Mouse (Mus musculus): ENCODE results near the gene Gm49380.

Gene Gm49380

DNA sequence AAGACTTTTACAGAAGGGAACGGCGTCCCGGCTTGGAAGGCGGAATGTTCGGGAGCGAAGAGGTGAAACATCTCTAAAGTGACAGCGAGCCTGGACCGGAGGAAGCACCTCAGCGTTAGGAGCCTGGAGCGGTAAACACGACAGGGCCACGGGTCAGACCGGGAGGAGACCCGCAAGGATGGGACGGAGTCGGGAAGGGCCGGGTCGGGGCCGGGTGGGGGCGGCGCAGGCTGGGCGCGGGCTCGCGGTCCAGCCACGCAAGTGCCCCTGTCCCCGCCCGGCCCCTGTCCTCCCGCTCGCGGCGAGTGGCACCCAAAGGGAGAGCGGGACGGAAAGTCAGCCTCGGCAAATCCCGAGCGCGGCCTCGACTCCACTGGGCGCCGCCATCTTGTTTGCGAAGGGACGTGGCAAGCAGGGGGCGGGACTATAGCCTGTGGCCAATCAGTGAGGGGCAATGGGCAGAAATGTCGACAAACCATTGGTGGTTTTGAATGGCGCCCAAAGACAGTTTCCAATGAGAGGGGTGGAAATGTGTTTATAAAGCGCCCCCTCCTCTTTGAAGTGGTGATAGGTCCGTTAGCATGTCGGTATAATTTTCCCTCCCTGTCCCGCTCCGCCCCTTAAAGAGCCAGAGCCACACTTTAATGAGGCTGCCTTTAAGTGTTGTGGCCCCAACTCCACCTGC lies at the start of gene Gm49380, which contains the start of gene Rnf26:
Gm49380 (minus strand) TSS at position 396 of the 685 bp plus-strand sequence.
Rnf26 (minus strand) TSS at position 413 of the 685 bp plus-strand sequence.
- peak; percentile 96 for DNase-seq (ENCODE audit: low spot score)

- DNase-seq (ENCODE audit: low spot score): no peak
Observed at GRCm38 (mm10) chr9:44159886-44160285, 46.6 kb upstream of the Gm49380 start.

GRCm38 (mm10) chr9:44147290-44147689 lies 34.0 kb upstream of the Gm49380 start:
- no peak for DNase-seq (ENCODE audit: low spot score)

DNA sequence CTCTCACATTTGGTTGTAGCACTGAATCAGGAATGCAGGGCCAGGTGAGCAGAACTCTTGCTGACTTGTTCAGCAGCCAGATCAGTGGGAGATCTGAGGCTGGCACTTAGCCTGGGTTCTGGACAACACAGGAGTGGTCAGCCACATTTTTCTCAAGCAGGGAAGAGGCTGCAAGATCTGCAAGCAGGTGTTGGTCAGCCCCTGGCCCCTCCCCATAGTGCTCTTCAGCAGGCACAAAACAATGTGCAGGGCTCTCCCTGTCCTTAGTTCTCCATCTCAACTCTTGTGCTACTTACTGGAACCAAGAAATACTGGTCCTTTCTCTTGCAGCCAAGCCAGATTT lies 31.4 kb upstream of the Gm49380 start:
- DNase-seq (ENCODE audit: low spot score): no peak

DNA sequence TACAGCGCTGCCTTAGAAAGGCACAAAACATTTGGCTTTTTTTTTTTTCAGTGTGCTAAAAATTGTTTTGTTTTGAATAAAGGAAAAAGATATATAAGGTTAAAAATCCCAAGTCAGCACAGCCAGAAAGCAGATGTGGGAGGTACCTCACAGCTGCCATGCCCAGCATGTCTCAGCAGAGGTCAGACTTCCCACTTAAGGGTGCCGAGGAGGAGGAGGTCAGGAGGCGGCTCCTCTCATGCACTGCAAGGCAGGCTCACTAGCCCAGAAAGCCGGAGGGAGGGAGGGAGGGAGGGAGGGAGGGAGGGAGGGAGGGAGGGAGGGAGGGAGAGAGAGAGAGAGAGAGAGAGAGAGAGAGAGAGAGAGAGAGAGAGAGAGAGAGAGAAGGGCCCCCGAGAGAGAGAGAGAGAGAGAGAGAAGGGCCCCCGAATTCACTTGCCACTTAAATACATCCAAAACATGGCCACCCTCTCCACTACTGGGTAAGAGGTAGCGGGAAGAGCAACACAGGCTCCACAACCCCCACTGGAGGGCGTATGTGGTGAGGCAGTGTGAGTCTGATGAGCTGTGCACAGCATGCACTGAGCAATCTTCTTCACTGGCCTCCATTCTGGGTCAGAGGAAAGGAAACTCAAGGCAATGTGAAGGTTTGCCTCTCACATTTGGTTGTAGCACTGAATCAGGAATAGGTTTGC lies 30.9 kb upstream of the Gm49380 start:
- DNase-seq (ENCODE audit: low spot score): no peak

- no peak for DNase-seq (ENCODE audit: low spot score)
Observed at GRCm38 (mm10) chr9:44143421-44143820, 30.1 kb upstream of the Gm49380 start.

GRCm38 (mm10) chr9:44141951-44142350 lies 28.7 kb upstream of the Gm49380 start:
- DNase-seq (ENCODE audit: low spot score): no peak

- DNase-seq (ENCODE audit: low spot score): no peak
Observed at GRCm38 (mm10) chr9:44137846-44138245, 24.5 kb upstream of the Gm49380 start.

- DNase-seq (ENCODE audit: low spot score): no peak
Observed at GRCm38 (mm10) chr9:44135731-44136411, 22.6 kb upstream of the Gm49380 start.

GRCm38 (mm10) chr9:44134851-44135730 lies 21.8 kb upstream of the Gm49380 start:
- DNase-seq (ENCODE audit: low spot score): no peak

DNA sequence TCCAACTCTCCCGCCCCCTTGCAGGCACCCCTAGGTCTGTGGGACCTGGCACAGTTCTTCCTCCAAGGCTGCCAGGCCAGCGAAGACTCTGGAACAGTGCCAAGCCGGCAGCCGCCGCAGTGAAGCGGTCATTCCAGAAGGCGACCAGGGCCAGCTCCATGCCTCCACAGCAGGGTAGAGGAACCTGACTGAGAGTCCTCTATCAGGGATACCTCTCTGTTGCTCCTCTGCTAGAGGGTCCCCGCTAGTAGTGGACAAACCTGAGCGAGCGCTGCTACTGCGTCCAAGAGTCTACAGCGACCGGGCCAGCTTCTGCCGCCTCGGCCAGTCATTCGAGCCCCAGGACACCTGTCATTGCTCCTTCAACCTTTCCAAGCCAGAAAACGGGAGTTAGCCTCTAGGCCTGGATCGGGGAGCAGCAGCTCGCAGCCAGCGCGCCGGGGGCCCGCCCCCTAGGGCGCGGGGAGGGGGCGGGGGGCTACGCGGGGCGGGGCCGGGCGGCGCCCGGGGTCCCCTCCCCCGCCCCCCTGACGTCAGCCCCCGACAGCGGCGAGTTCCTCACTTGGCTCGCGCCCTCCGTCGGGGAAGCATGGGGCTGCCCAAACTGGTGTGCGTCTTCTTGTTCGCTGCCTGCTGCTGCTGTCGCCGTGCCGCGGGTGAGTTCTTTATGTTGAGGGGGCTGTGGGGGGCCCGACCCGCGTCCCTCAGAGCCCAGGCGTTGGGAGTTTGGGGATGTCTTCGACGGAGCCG lies 21.0 kb upstream of the Gm49380 start, which contains the start of gene Mcam:
Mcam (plus strand) TSS at position 369 of the 750 bp plus-strand sequence.
- no peak for DNase-seq (ENCODE audit: low spot score)

DNA sequence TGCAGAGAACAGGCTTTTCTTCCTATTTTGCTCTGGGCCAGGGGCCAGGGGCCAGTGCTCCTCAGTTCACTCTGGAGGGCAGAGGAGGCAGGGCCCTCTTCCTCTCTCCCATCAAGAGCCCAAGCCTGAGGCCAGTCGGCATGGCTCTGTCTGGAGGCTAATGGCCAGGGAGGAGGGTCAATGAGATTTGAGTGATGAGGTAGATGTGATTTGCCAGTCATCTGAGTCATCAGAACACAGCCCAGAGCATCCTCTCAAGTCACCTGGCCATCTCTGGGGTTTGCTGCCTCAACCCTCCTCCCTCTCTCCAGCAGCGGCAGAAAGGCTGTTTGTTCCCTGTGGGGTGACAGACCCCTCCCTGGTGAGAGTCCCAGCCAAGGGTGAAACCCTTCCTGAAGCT lies 20.0 kb upstream of the Gm49380 start:
- no peak for DNase-seq (ENCODE audit: low spot score)

DNA sequence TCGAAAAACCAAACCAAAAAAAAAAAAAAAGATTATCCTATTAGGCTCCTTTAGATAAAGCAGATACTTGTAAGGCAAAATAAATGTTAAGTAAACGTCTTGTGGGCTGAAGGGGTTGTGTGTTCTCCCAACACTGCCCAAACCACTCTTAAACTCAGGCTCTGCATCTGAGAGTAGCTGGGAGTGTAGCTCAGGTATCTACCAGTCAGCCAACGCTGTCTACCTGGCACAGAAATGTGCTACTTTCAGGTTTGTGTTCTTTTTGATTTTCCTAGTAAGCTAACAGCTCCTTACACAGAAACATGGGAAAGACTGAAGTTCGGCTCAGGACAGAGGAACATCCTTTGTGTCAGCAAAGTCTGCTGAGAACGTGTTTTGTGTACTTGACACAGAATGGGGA lies 18.9 kb upstream of the Gm49380 start:
- DNase-seq (ENCODE audit: low spot score): no peak

- DNase-seq (ENCODE audit: low spot score): no peak
Observed at GRCm38 (mm10) chr9:44131276-44131590, 17.9 kb upstream of the Gm49380 start.

- DNase-seq (ENCODE audit: low spot score): no peak
Observed at GRCm38 (mm10) chr9:44130581-44131275, 17.4 kb upstream of the Gm49380 start.

- no peak for DNase-seq (ENCODE audit: low spot score)
Observed at GRCm38 (mm10) chr9:44130034-44130433, 16.7 kb upstream of the Gm49380 start.

DNA sequence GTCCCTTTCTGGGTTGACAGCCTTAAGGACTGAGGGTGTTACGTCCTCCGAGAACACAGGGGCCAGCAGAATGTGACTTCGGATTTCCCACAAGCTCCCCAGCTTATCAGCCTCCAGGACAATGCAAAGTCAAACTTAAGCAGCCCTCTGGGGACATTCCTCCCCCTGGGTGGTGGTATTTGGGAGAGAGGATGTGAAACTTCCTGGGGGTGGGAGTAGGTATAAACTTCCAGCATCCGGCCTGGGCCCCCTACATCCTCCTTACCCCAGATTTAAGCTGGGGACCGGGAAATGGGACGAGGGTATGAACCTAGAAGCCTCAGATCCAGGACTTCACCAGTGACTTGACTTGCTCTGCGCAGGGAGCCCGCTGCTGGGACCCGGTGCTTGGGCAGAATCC lies 16.3 kb upstream of the Gm49380 start:
- DNase-seq (ENCODE audit: low spot score): no peak

DNA sequence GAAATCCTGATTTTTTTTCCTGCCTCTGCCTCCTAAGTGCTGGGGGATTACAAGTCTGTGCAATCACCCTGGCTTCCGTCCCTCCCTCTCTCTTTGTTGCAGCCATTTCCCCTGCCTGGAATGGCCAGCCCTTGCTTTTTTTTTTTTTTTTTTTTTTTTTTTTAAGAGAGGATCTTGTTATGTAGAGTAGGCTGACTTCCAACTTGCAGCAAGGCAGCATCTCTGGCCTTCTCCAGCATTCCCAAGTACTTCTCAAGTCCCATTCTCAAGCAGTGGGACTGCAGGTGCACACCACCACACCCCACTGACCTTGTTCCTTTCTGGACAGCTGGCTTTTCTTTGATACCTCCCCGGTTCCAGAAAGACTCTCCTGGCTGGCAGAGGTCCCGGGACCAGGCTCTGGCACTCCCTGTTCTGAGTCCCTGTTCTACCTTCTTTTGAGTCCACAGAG lies 14.1 kb upstream of the Gm49380 start:
- no peak for DNase-seq (ENCODE audit: low spot score)

- no peak for DNase-seq (ENCODE audit: low spot score)
Observed at GRCm38 (mm10) chr9:44126746-44127145, 13.4 kb upstream of the Gm49380 start.

- DNase-seq (ENCODE audit: low spot score): peak; percentile 79
Observed at GRCm38 (mm10) chr9:44125546-44126428, 12.5 kb upstream of the Gm49380 start.

Measured in left cerebral cortex, adult 11 months (tissue).